Mouse (Mus musculus) hindbrain, postnatal 0 days (tissue): ENCODE results near the gene Dcun1d1. TPM values are rescaled to one million over a fixed set of nuclear protein-coding genes. Genes with fewer than 3 reads are reported as not detected.

Source experiments
- ATAC-seq: fragments of 200-750 bp; cut with Nextera tagmentation; 2 replicates; pipeline ENCODE4 v1.8.0; 2017; ENCODE audit warnings: mild to moderate bottlenecking, moderate TSS enrichment, moderate library complexity
- DNase-seq: peaks from one replicate; pipeline ENCODE4 v3.0.0-alpha.2; 2015; ENCODE audit warnings: low spot score
- H3K27ac ChIP-seq: fragments of 300-500 bp; sonication (generic); 2 replicates; pipeline ENCODE4 v1.5.1; 2014; ENCODE audit warnings: mild to moderate bottlenecking
- H3K27me3 ChIP-seq: fragments of 300-500 bp; sonication (generic); 2 replicates; pipeline ENCODE4 v1.6.1; 2014; ENCODE audit warnings: low read length, mixed read lengths; ENCODE audit not compliant: insufficient read depth
- H3K36me3 ChIP-seq: fragments of 300-500 bp; sonication (generic); 2 replicates; pipeline ENCODE4 v1.6.1; 2014; ENCODE audit warnings: low read length, mixed read lengths; ENCODE audit not compliant: insufficient read depth
- H3K4me1 ChIP-seq: fragments of 300-500 bp; sonication (generic); 2 replicates; pipeline ENCODE4 v1.6.1; 2014; ENCODE audit warnings: antibody characterized with exemption, low read length, mixed read lengths; ENCODE audit not compliant: insufficient read depth
- H3K4me2 ChIP-seq: fragments of 300-500 bp; sonication (generic); 2 replicates; pipeline ENCODE4 v1.6.1; 2014; ENCODE audit warnings: low read depth, mild to moderate bottlenecking, low read length, moderate library complexity, mixed read lengths
- H3K4me3 ChIP-seq: fragments of 300-500 bp; sonication (generic); 2 replicates; pipeline ENCODE4 v1.5.1; 2014; ENCODE audit warnings: low read length
- H3K9ac ChIP-seq: fragments of 300-500 bp; sonication (generic); replicated peaks from 2 replicates; pipeline ENCODE4 v1.6.1; 2014; ENCODE audit warnings: mild to moderate bottlenecking, low read length, moderate library complexity, mixed read lengths
- H3K9me3 ChIP-seq: fragments of 300-500 bp; sonication (generic); 2 replicates; pipeline ENCODE4 v1.6.1; 2016; ENCODE audit warnings: low read length, mixed read lengths
- CTCF ChIP-seq: IDR thresholded peaks from 2 replicates; pipeline ENCODE4 v1.5.1; 2016; ENCODE audit warnings: antibody characterized with exemption, control low read depth, low read depth
- WGBS: fragments of 180-500 bp; shearing (Covaris S2); extraction: QIAGEN DNeasy Blood & Tissue Kit; methylation state at CpG from one replicate; pipeline ENCODE4 v1.1.7; 2014; 5-methylcytosine and 5-hydroxymethylcytosine counted together
- polyA plus RNA-seq: library from polyadenylated mRNA; unstranded; fragments of >200 nt; fragmentation: Nextera tagmentation; extraction: Ambion mirVana; gene quantifications from 2 replicates; pipeline ENCODE4 v1.2.1, GENCODE M21; 2015
- total RNA-seq: library from RNA; depleted of rRNA; stranded (reverse); fragments of >200 nt; gene quantifications from 2 replicates; pipeline ENCODE4 v1.2.3, GENCODE M21; 2014

Dcun1d1 gene
- total and polyA plus RNA-seq, 2 experiments from 2014 or later, result 37.0 to 110 TPM

DNA sequence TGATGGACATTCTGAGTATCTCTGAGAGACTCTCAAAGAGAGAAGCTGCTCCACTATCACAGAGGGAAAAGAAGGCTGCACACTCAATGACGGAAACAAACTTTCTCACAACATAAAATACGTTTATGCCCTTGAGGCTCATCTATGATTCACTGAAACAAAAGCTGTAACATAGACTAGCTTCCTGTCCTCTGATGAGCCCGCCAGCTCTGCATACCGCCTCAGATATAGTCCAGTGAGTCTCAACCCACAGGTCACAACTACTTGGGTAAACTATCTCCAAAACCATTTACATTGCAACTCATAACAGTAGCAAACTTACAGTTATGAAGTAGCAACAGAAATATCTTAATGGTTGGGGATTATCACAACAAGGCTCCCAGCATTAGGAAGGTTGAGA is 14.7 kb downstream of the Dcun1d1 start:
- Histone ChIP-seq H3K4me2 (no peak overlapping the region), H3K27ac (no peak overlapping the region), H3K4me3 (no peak overlapping the region), H3K9me3 (no peaks in the 10 kb centered on the region), H3K27me3 (no peaks in the 10 kb centered on the region), H3K9ac (no peak overlapping the region), H3K36me3 (peaks cover under 1% of the 10 kb centered on the region; the same call in 1 of the 2 replicates), H3K4me1 (no peaks in the 10 kb centered on the region)
- no peak for ATAC-seq
- DNase-seq, result no peak
- WGBS, result 78% methylated on average over 4 of the region's 4 CpGs
- no peak for TF ChIP-seq CTCF

DNA sequence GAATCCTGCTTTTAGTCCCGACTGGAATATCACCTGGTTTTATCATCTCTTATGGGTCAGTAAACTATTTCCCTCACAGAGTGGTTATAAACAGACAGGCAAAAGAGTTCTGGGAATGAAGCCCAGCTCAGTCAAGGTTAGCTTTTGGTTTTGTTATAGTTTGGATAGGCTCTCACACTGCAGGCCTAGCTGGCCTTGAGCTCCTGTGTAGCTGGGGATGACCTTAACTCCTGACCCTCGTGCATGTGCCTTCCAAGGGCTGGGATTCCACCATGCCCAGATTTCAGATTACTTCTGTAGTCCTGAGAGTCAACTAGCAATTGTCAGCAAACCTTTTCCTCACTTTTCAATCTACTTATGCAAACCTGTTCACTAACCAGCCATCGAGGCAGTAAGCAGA is 19.0 kb downstream of the Dcun1d1 start:
- no peak overlapping the region for H3K27ac ChIP-seq
- no peaks in the 10 kb centered on the region for H3K27me3 ChIP-seq
- no peak overlapping the region for H3K9ac ChIP-seq
- no peaks in the 10 kb centered on the region for H3K9me3 ChIP-seq
- ATAC-seq (no peak), DNase-seq (no peak)
- H3K36me3 ChIP-seq, result peaks cover 6% of the 10 kb centered on the region; the same call in 1 of the 2 replicates
- WGBS, result 87% methylated on average over 3 of the region's 3 CpGs
- H3K4me3 ChIP-seq, result no peak overlapping the region
- no peak for TF ChIP-seq CTCF
- no peak overlapping the region for H3K4me2 ChIP-seq
- H3K4me1 ChIP-seq, result no peaks in the 10 kb centered on the region

DNA sequence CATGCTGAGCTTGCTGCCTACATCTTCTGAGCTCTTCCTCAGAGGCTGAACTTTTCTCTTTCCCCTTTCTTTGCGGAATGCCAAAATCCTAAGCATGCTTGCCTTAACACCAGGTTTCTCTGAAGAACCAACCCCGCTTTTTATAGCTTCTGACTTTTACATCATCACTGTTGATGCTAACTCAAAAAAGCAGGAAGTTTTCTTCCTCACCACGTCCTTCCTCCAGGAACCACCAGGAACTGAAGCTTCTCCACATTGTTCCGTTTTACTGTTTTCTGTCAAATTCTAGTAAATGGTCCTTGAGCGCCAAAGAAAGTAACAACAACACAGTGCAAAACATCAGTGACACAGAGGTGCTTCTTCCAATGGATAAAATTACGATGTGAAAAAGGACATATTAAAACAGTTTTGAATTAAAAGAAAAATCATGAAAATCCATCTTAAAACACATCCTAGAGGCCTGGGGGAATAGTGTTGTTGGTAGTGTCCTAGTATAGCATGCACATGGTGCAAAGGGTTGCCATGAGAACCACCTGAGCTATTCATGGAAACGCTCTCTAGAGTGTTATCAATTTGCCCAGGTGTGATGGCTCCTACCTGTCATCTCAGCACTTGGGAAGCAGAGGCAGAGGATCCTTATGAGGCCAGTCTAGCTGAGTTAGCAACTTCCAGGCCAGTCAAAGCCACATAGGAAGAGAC is 28.1 kb downstream of the Dcun1d1 start:
- H3K4me1 ChIP-seq, result no peaks in the 10 kb centered on the region
- ATAC-seq (no peak), DNase-seq (no peak)
- no peak overlapping the region for H3K27ac ChIP-seq
- no peak for TF ChIP-seq CTCF
- H3K9me3 ChIP-seq, result no peaks in the 10 kb centered on the region
- no peak overlapping the region for H3K4me3 ChIP-seq
- H3K36me3 ChIP-seq, result no peaks in the 10 kb centered on the region; the same call in 1 of the 2 replicates
- WGBS, result 92% methylated on average over 7 of the region's 7 CpGs
- H3K9ac ChIP-seq, result no peak overlapping the region
- H3K4me2 ChIP-seq, result no peak overlapping the region
- H3K27me3 ChIP-seq, result no peaks in the 10 kb centered on the region

GRCm38 (mm10) chr3:35900555-35901204 is 36.6 kb downstream of the Dcun1d1 start:
- H3K9ac ChIP-seq, result no peak overlapping the region
- no peak overlapping the region for H3K4me3 ChIP-seq
- no peak for TF ChIP-seq CTCF
- no peak overlapping the region for H3K4me2 ChIP-seq
- H3K27ac ChIP-seq, result no peak overlapping the region
- H3K36me3 ChIP-seq, result no peaks in the 10 kb centered on the region; the same call in 1 of the 2 replicates
- no peaks in the 10 kb centered on the region for H3K9me3 ChIP-seq
- H3K27me3 ChIP-seq, result no peaks in the 10 kb centered on the region
- DNase-seq (no peak), ATAC-seq (no peak)
- WGBS, result 87% methylated on average over 5 of the region's 5 CpGs
- no peaks in the 10 kb centered on the region for H3K4me1 ChIP-seq

DNA sequence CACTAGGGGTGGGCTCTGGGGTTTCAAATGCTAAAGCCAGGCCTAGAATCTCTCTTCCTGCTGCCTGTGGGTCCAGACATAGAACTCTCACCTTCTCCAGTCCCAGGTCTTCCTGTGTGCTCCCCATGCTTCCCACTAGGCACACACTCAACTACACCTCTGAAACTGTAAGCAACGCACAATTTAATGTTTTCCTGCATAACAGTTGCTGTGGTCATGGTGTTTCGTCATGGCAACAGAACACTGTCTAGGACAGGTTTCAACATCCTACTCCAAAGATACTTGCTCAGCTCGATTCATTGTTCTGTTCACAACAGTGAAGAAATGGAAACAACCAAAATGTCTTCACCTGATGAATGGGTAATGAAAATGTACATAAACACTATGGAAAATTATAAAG is 38.1 kb downstream of the Dcun1d1 start:
- Histone ChIP-seq H3K27me3 (no peaks in the 10 kb centered on the region), H3K27ac (no peak overlapping the region), H3K4me1 (no peaks in the 10 kb centered on the region), H3K4me3 (no peak overlapping the region), H3K9ac (no peak overlapping the region), H3K9me3 (no peaks in the 10 kb centered on the region), H3K36me3 (no peaks in the 10 kb centered on the region; the same call in 1 of the 2 replicates), H3K4me2 (no peak overlapping the region)
- 98% methylated on average over 3 of the region's 3 CpGs for WGBS
- no peak for TF ChIP-seq CTCF
- no peak for DNase-seq
- ATAC-seq, result no peak

GRCm38 (mm10) chr3:35897900-35898299 is 39.3 kb downstream of the Dcun1d1 start:
- no peak overlapping the region for H3K27ac ChIP-seq
- no peaks in the 10 kb centered on the region for H3K9me3 ChIP-seq
- H3K4me3 ChIP-seq, result no peak overlapping the region
- no peak for ATAC-seq
- WGBS, result 96% methylated on average over 2 of the region's 2 CpGs
- H3K4me2 ChIP-seq, result no peak overlapping the region
- no peaks in the 10 kb centered on the region for H3K4me1 ChIP-seq
- no peaks in the 10 kb centered on the region; the same call in 1 of the 2 replicates for H3K36me3 ChIP-seq
- no peak for DNase-seq
- no peak for TF ChIP-seq CTCF
- no peak overlapping the region for H3K9ac ChIP-seq
- H3K27me3 ChIP-seq, result no peaks in the 10 kb centered on the region

DNA sequence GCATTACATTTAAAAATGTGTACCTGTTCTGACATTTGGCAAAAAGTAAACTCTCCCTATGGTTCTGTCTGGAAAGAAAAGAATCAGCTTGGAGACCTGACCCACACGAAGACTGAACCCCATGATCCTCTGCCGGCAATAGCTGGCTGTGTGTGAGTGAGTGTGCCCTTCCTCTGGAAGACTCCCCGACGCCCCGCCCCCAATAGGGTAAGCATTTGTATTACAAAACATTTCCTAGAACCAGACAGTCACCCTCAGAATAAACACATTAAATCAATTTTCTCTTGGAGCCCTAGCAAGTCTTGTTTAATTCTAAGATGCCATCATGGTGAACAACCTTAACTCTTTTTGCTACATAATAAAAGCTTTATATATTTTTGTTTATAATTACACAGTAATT is 44.1 kb downstream of the Dcun1d1 start:
- Histone ChIP-seq H3K36me3 (peaks cover 9% of the 10 kb centered on the region; the same call in 1 of the 2 replicates), H3K27ac (no peak overlapping the region), H3K9ac (no peak overlapping the region), H3K4me3 (no peak overlapping the region), H3K9me3 (no peaks in the 10 kb centered on the region), H3K4me1 (no peaks in the 10 kb centered on the region), H3K27me3 (no peaks in the 10 kb centered on the region), H3K4me2 (no peak overlapping the region)
- DNase-seq (no peak), ATAC-seq (no peak)
- TF ChIP-seq CTCF, result no peak
- WGBS, result 88% methylated on average over 5 of the region's 5 CpGs
